Mouse (Mus musculus) neural tube, embryonic 11.5 days (tissue): ENCODE measurements around the gene Ctdsp2. TPM values are rescaled to one million over a fixed set of nuclear protein-coding genes. Genes with fewer than 3 reads are reported as not detected.

Source experiments
- ATAC-seq: fragments of 200-750 bp; cut with Nextera tagmentation; 2 replicates; pipeline ENCODE4 v1.8.0; 2017; ENCODE audit warnings: moderate number of reproducible peaks, mild to moderate bottlenecking, moderate TSS enrichment, moderate library complexity; ENCODE audit not compliant: insufficient read depth, low FRiP score, low TSS enrichment
- DNase-seq: peaks from one replicate; pipeline ENCODE4 v3.0.0-alpha.2; 2015; ENCODE audit warnings: low spot score
- H3K27ac ChIP-seq: fragments of 300-500 bp; sonication (generic); 2 replicates; pipeline ENCODE4 v1.5.1; 2014; ENCODE audit warnings: low read depth, mild to moderate bottlenecking, low read length
- H3K27me3 ChIP-seq: fragments of 300-500 bp; sonication (generic); 2 replicates; pipeline ENCODE4 v1.6.1; 2014; ENCODE audit warnings: mild to moderate bottlenecking, low read length, mixed read lengths; ENCODE audit not compliant: control insufficient read depth, insufficient read depth
- H3K36me3 ChIP-seq: fragments of 300-500 bp; sonication (generic); 2 replicates; pipeline ENCODE4 v1.6.1; 2014; ENCODE audit warnings: mild to moderate bottlenecking, low read length, moderate library complexity, mixed read lengths; ENCODE audit not compliant: control insufficient read depth, insufficient read depth
- H3K4me1 ChIP-seq: fragments of 300-500 bp; sonication (generic); 2 replicates; pipeline ENCODE4 v1.6.1; 2014; ENCODE audit warnings: low read length, mixed read lengths; ENCODE audit not compliant: control insufficient read depth, insufficient read depth
- H3K4me2 ChIP-seq: fragments of 300-500 bp; sonication (generic); 2 replicates; pipeline ENCODE4 v1.6.1; 2014; ENCODE audit warnings: low read depth, mild to moderate bottlenecking, moderate library complexity
- H3K4me3 ChIP-seq: fragments of 300-500 bp; sonication (generic); 2 replicates; pipeline ENCODE4 v1.5.1; 2014; ENCODE audit warnings: low read depth, low read length
- H3K9ac ChIP-seq: fragments of 300-500 bp; sonication (generic); 2 replicates; pipeline ENCODE4 v1.6.1; 2014; ENCODE audit warnings: mild to moderate bottlenecking, low read length
- H3K9me3 ChIP-seq: fragments of 300-500 bp; sonication (generic); 2 replicates; pipeline ENCODE4 v1.6.1; 2016; ENCODE audit warnings: low read length; ENCODE audit not compliant: control insufficient read depth
- WGBS: fragments of 180-500 bp; shearing (Covaris S2); extraction: QIAGEN DNeasy Blood & Tissue Kit; methylation state at CpG from one replicate; pipeline ENCODE4 v1.1.7; 2014; 5-methylcytosine and 5-hydroxymethylcytosine counted together
- polyA plus RNA-seq: library from polyadenylated mRNA; unstranded; fragments of >200 nt; fragmentation: Nextera tagmentation; extraction: Ambion mirVana; gene quantifications from 2 replicates; pipeline ENCODE4 v1.2.1, GENCODE M21; 2014

Gene Ctdsp2
- polyA plus RNA-seq, 1 experiment from 2014 or later, result 56.1 TPM

GRCm38 (mm10) chr10:126935556-126936381, 42.7 kb upstream of the Ctdsp2 start:
- no peak for DNase-seq
- no peak overlapping the region for H3K9ac ChIP-seq

GRCm38 (mm10) chr10:126940949-126941348, 37.6 kb upstream of the Ctdsp2 start:
- Histone ChIP-seq H3K4me3 (no peak overlapping the region), H3K27me3 (no peaks in the 10 kb centered on the region), H3K4me2 (no peak overlapping the region), H3K4me1 (no peaks in the 10 kb centered on the region), H3K36me3 (no peaks in the 10 kb centered on the region), H3K9ac (no peak overlapping the region), H3K9me3 (peaks cover 3% of the 10 kb centered on the region; the same call in 1 of the 2 replicates), H3K27ac (no peak overlapping the region)
- WGBS, result 68% methylated on average over 7 of the region's 7 CpGs
- ATAC-seq (no peak), DNase-seq (no peak)

More at GRCm38 (mm10) chr10:126935556-126936381, 42.7 kb upstream of the Ctdsp2 start:
- no peak overlapping the region for H3K4me2 ChIP-seq
- no peak for ATAC-seq
- 69% methylated on average over 18 of the region's 18 CpGs for WGBS
- no peaks in the 10 kb centered on the region for H3K27me3 ChIP-seq
- H3K27ac ChIP-seq, result no peak overlapping the region
- no peak overlapping the region for H3K4me3 ChIP-seq
- 0 out of 2 replicates have a peak, but pooled peaks cover under 1% of the 10 kb centered on the region for H3K4me1 ChIP-seq
- H3K36me3 ChIP-seq, result no peaks in the 10 kb centered on the region
- H3K9me3 ChIP-seq, result peaks cover 3% of the 10 kb centered on the region; the same call in 1 of the 2 replicates

- no peak overlapping the region for H3K4me2 ChIP-seq
- no peak for DNase-seq
- H3K4me3 ChIP-seq, result no peak overlapping the region
- H3K9me3 ChIP-seq, result no peaks in the 10 kb centered on the region
- WGBS, result 82% methylated on average over 5 of the region's 5 CpGs
- H3K4me1 ChIP-seq, result no peaks in the 10 kb centered on the region
- no peak for ATAC-seq
- no peak overlapping the region for H3K9ac ChIP-seq
- no peaks in the 10 kb centered on the region for H3K27me3 ChIP-seq
- no peak overlapping the region for H3K27ac ChIP-seq
- H3K36me3 ChIP-seq, result no peaks in the 10 kb centered on the region
Measured at GRCm38 (mm10) chr10:126945531-126945930, 33.0 kb upstream of the Ctdsp2 start.

- 67% methylated on average over 5 of the region's 5 CpGs for WGBS
- Histone ChIP-seq H3K27ac (no peak overlapping the region), H3K27me3 (no peaks in the 10 kb centered on the region), H3K9me3 (no peaks in the 10 kb centered on the region), H3K4me2 (no peak overlapping the region), H3K36me3 (no peaks in the 10 kb centered on the region), H3K4me3 (no peak overlapping the region), H3K4me1 (no peaks in the 10 kb centered on the region), H3K9ac (no peak overlapping the region)
- DNase-seq, result no peak
- no peak for ATAC-seq
Measured at GRCm38 (mm10) chr10:126949824-126950223, 28.7 kb upstream of the Ctdsp2 start.

GRCm38 (mm10) chr10:126950572-126950971, 27.9 kb upstream of the Ctdsp2 start:
- Histone ChIP-seq H3K9ac (no peak overlapping the region), H3K36me3 (no peaks in the 10 kb centered on the region), H3K9me3 (no peaks in the 10 kb centered on the region), H3K4me2 (no peak overlapping the region), H3K4me3 (no peak overlapping the region), H3K27ac (no peak overlapping the region), H3K27me3 (no peaks in the 10 kb centered on the region; the same call in none of the 2 replicates), H3K4me1 (no peaks in the 10 kb centered on the region)
- ATAC-seq, result no peak
- DNase-seq, result no peak
- 95% methylated on average over 4 of the region's 4 CpGs for WGBS

- Histone ChIP-seq H3K4me1 (peaks cover 8% of the 10 kb centered on the region), H3K9ac (no peak overlapping the region), H3K27ac (no peak overlapping the region), H3K36me3 (no peaks in the 10 kb centered on the region), H3K4me2 (no peak overlapping the region), H3K9me3 (no peaks in the 10 kb centered on the region), H3K4me3 (no peak overlapping the region), H3K27me3 (peaks cover 6% of the 10 kb centered on the region)
- 68% methylated on average over 1 of the region's 1 CpGs for WGBS
- DNase-seq (no peak), ATAC-seq (no peak)
Measured at GRCm38 (mm10) chr10:126952375-126952774, 26.1 kb upstream of the Ctdsp2 start.

- H3K36me3 ChIP-seq, result no peaks in the 10 kb centered on the region
- H3K4me2 ChIP-seq, result no peak overlapping the region
- 94% methylated on average over 3 of the region's 3 CpGs for WGBS
- H3K27me3 ChIP-seq, result peaks cover 6% of the 10 kb centered on the region
- H3K9ac ChIP-seq, result no peak overlapping the region
- peaks cover 12% of the 10 kb centered on the region for H3K4me1 ChIP-seq
- no peak for ATAC-seq
- no peak for DNase-seq
- no peaks in the 10 kb centered on the region for H3K9me3 ChIP-seq
- H3K27ac ChIP-seq, result no peak overlapping the region
- no peak overlapping the region for H3K4me3 ChIP-seq
Measured at GRCm38 (mm10) chr10:126953029-126953471, 25.5 kb upstream of the Ctdsp2 start.

- no peaks in the 10 kb centered on the region for H3K9me3 ChIP-seq
- no peaks in the 10 kb centered on the region for H3K36me3 ChIP-seq
- ATAC-seq, result no peak
- H3K27ac ChIP-seq, result peak overlapping the region; percentile 61
- peak overlapping the region; percentile 52 for H3K9ac ChIP-seq
- peaks cover 28% of the 10 kb centered on the region for H3K27me3 ChIP-seq
- H3K4me1 ChIP-seq, result peaks cover 14% of the 10 kb centered on the region
- WGBS, result 10% methylated on average over 15 of the region's 15 CpGs
- DNase-seq, result peak; percentile 12
- H3K4me3 ChIP-seq, result no peak overlapping the region
- peak overlapping the region; percentile 37 for H3K4me2 ChIP-seq
Measured at GRCm38 (mm10) chr10:126956692-126957358, 21.7 kb upstream of the Ctdsp2 start.
